Mouse (Mus musculus): ENCODE data around the gene Mlst8. TPM values are rescaled to one million over a fixed set of nuclear protein-coding genes. Genes with fewer than 3 reads are reported as not detected.

Mlst8 gene
- total and polyA plus RNA-seq, 2 experiments from 2014 or later: 26.3 to 55.3 TPM

GRCm38 (mm10) chr17:24481027-24481815 lies 2.3 kb upstream of the Mlst8 start:
- no peak overlapping the region for H3K4me2 ChIP-seq (ENCODE audit: low read depth, low read length)
- H3K4me1 ChIP-seq (ENCODE audit: insufficient read depth, low read length): 0 out of 2 replicates have a peak, but pooled peaks cover 11% of the 10 kb centered on the region
- 93% methylated on average over 20 of the region's 20 CpGs for WGBS
- H3K27me3 ChIP-seq (ENCODE audit: insufficient read depth, low read length): no peaks in the 10 kb centered on the region
- TF ChIP-seq CTCF (IDR thresholded peaks at IDR 0.05; ENCODE audit: low read depth): no peak
- no peak overlapping the region for H3K4me3 ChIP-seq (ENCODE audit: low read length)
- H3K9me3 ChIP-seq (ENCODE audit: low read length): no peaks in the 10 kb centered on the region
- peaks cover 10% of the 10 kb centered on the region; the same call in 1 of the 2 replicates for H3K36me3 ChIP-seq (ENCODE audit: insufficient read depth, low read length)
- no peak overlapping the region for H3K27ac ChIP-seq
- DNase-seq (ENCODE audit: low spot score): no peak
- H3K9ac ChIP-seq (replicated peaks; ENCODE audit: low read length): no peak overlapping the region
- ATAC-seq: no peak

GRCm38 (mm10) chr17:24480201-24480826 lies 1.4 kb upstream of the Mlst8 start:
- Histone ChIP-seq H3K4me1 (ENCODE audit: insufficient read depth, low read length) (0 out of 2 replicates have a peak, but pooled peaks cover 9% of the 10 kb centered on the region), H3K36me3 (ENCODE audit: insufficient read depth, low read length) (peaks cover 20% of the 10 kb centered on the region), H3K9ac (replicated peaks; ENCODE audit: low read length) (no peak overlapping the region), H3K27me3 (ENCODE audit: insufficient read depth, low read length) (no peaks in the 10 kb centered on the region), H3K4me3 (ENCODE audit: low read length) (no peak overlapping the region), H3K4me2 (ENCODE audit: low read depth, low read length) (no peak overlapping the region), H3K9me3 (ENCODE audit: low read length) (no peaks in the 10 kb centered on the region), H3K27ac (no peak overlapping the region)
- 34% methylated on average over 3 of the region's 3 CpGs for WGBS
- ATAC-seq (no peak), DNase-seq (ENCODE audit: low spot score) (no peak)
- TF ChIP-seq CTCF (IDR thresholded peaks at IDR 0.05; ENCODE audit: low read depth): peak; percentile 61

GRCm38 (mm10) chr17:24479431-24479830 lies 553 bp upstream of the Mlst8 start:
- H3K27ac ChIP-seq: 0 out of 2 replicates have a peak overlapping the region, but pooled peaks have one; percentile 96
- 16% methylated on average over 1 of the region's 1 CpGs for WGBS
- H3K4me1 ChIP-seq (ENCODE audit: insufficient read depth, low read length): 0 out of 2 replicates have a peak, but pooled peaks cover 8% of the 10 kb centered on the region
- H3K9ac ChIP-seq (replicated peaks; ENCODE audit: low read length): peak overlapping the region; percentile 82; the same call in 1 of the 2 replicates
- no peak for DNase-seq (ENCODE audit: low spot score)
- H3K4me3 ChIP-seq (ENCODE audit: low read length): peak overlapping the region; percentile 84
- H3K4me2 ChIP-seq (ENCODE audit: low read depth, low read length): peak overlapping the region; percentile 69
- no peak for ATAC-seq
- no peak for TF ChIP-seq CTCF (IDR thresholded peaks at IDR 0.05; ENCODE audit: low read depth)
- H3K36me3 ChIP-seq (ENCODE audit: insufficient read depth, low read length): peaks cover 22% of the 10 kb centered on the region
- H3K9me3 ChIP-seq (ENCODE audit: low read length): no peaks in the 10 kb centered on the region
- no peaks in the 10 kb centered on the region for H3K27me3 ChIP-seq (ENCODE audit: insufficient read depth, low read length)

- 0 out of 2 replicates have a peak, but pooled peaks cover 8% of the 10 kb centered on the region for H3K4me1 ChIP-seq (ENCODE audit: insufficient read depth, low read length)
Observed at GRCm38 (mm10) chr17:24477985-24478600, 785 bp downstream of the Mlst8 start.

GRCm38 (mm10) chr17:24477053-24477984 lies 1.6 kb downstream of the Mlst8 start:
- peak overlapping the region; percentile 1; the same call in 1 of the 2 replicates for H3K27ac ChIP-seq
- H3K9me3 ChIP-seq (ENCODE audit: low read length): no peaks in the 10 kb centered on the region
- no peak overlapping the region; the same call in 1 of the 2 replicates for H3K9ac ChIP-seq (replicated peaks; ENCODE audit: low read length)
- WGBS: 89% methylated on average over 20 of the region's 20 CpGs
- no peaks in the 10 kb centered on the region for H3K27me3 ChIP-seq (ENCODE audit: insufficient read depth, low read length)
- TF ChIP-seq CTCF (IDR thresholded peaks at IDR 0.05; ENCODE audit: low read depth): no peak
- ATAC-seq (no peak), DNase-seq (ENCODE audit: low spot score) (no peak)
- H3K4me2 ChIP-seq (ENCODE audit: low read depth, low read length): peak overlapping the region; percentile 69
- peaks cover 30% of the 10 kb centered on the region for H3K36me3 ChIP-seq (ENCODE audit: insufficient read depth, low read length)
- H3K4me1 ChIP-seq (ENCODE audit: insufficient read depth, low read length): peaks cover 15% of the 10 kb centered on the region
- H3K4me3 ChIP-seq (ENCODE audit: low read length): no peak overlapping the region

More at GRCm38 (mm10) chr17:24477985-24478600, 785 bp downstream of the Mlst8 start:
- peak overlapping the region; percentile 84 for H3K4me3 ChIP-seq (ENCODE audit: low read length)
- no peak for TF ChIP-seq CTCF (IDR thresholded peaks at IDR 0.05; ENCODE audit: low read depth)
- DNase-seq (ENCODE audit: low spot score) (no peak), ATAC-seq (peak; percentile 21; the same call in 1 of the 2 replicates)
- no peaks in the 10 kb centered on the region for H3K9me3 ChIP-seq (ENCODE audit: low read length)
- H3K27ac ChIP-seq: peak overlapping the region; percentile 96; the same call in 1 of the 2 replicates
- H3K4me2 ChIP-seq (ENCODE audit: low read depth, low read length): peak overlapping the region; percentile 69
- H3K36me3 ChIP-seq (ENCODE audit: insufficient read depth, low read length): peaks cover 30% of the 10 kb centered on the region
- H3K9ac ChIP-seq (replicated peaks; ENCODE audit: low read length): peak overlapping the region; percentile 82
- no peaks in the 10 kb centered on the region for H3K27me3 ChIP-seq (ENCODE audit: insufficient read depth, low read length)
- WGBS: 44% methylated on average over 11 of the region's 11 CpGs

All from hindbrain, postnatal 0 days (tissue).